Mouse (Mus musculus) gastrocnemius, postnatal 25 days (tissue): ENCODE data around the gene Dhx9. TPM values are rescaled to one million over a fixed set of nuclear protein-coding genes. Genes with fewer than 3 reads are reported as not detected.
A peak's percentile ranks its signal among the peaks of the same experiment; 100 is the strongest.
"Not testable (repeated sequence)": the region's sequence is repeated elsewhere in the genome, so short reads cannot be mapped to it uniquely, and the experiment has no call there.

ENCODE experiments used
- DNase-seq: peaks from one replicate; pipeline ENCODE4 v3.0.0; 2022
- total RNA-seq, 2 experiments: library from RNA; stranded (reverse); gene quantifications; 1 replicate in 1 of 2; 2 replicates in 1 of 2; pipeline ENCODE4 v1.2.3; 2021

Dhx9 gene
- total RNA-seq, 2 experiments from 2014 or later, result 26.0 to 26.8 TPM

GRCm38 (mm10) chr1:153486120-153486519 lies 1.3 kb downstream of the Dhx9 start:
- not testable (repeated sequence) for DNase-seq

GRCm38 (mm10) chr1:153485201-153485796 lies 2.2 kb downstream of the Dhx9 start:
- DNase-seq, result no peak

- no peak for DNase-seq
Measured at GRCm38 (mm10) chr1:153481025-153481412, 6.4 kb downstream of the Dhx9 start.

GRCm38 (mm10) chr1:153480386-153481024 lies 7.0 kb downstream of the Dhx9 start:
- no peak for DNase-seq

GRCm38 (mm10) chr1:153479296-153479695 lies 8.2 kb downstream of the Dhx9 start:
- no peak for DNase-seq

GRCm38 (mm10) chr1:153461796-153462195 lies 25.7 kb downstream of the Dhx9 start:
- no peak for DNase-seq

- DNase-seq, result no peak
Measured at GRCm38 (mm10) chr1:153456137-153456536, 31.3 kb downstream of the Dhx9 start.

- no peak for DNase-seq
Measured at GRCm38 (mm10) chr1:153453146-153453642, 34.3 kb downstream of the Dhx9 start.

GRCm38 (mm10) chr1:153451237-153452154 lies 36.0 kb downstream of the Dhx9 start:
- no peak for DNase-seq

- DNase-seq, result no peak
Measured at GRCm38 (mm10) chr1:153446120-153446831, 41.2 kb downstream of the Dhx9 start.

- no peak for DNase-seq
Measured at GRCm38 (mm10) chr1:153443632-153444031, 43.8 kb downstream of the Dhx9 start.

GRCm38 (mm10) chr1:153443019-153443418 lies 44.4 kb downstream of the Dhx9 start:
- no peak for DNase-seq

- DNase-seq, result no peak
Measured at GRCm38 (mm10) chr1:153441656-153442055, 45.8 kb downstream of the Dhx9 start.

GRCm38 (mm10) chr1:153440752-153441151 lies 46.7 kb downstream of the Dhx9 start:
- no peak for DNase-seq

GRCm38 (mm10) chr1:153437536-153437935 lies 49.9 kb downstream of the Dhx9 start:
- no peak for DNase-seq

- no peak for DNase-seq
Measured at GRCm38 (mm10) chr1:153433851-153434589, 53.4 kb downstream of the Dhx9 start.

- DNase-seq, result no peak
Measured at GRCm38 (mm10) chr1:153432329-153432728, 55.1 kb downstream of the Dhx9 start.

GRCm38 (mm10) chr1:153431701-153432100 lies 55.8 kb downstream of the Dhx9 start:
- no peak for DNase-seq

- no peak for DNase-seq
Measured at GRCm38 (mm10) chr1:153431158-153431557, 56.3 kb downstream of the Dhx9 start.

- DNase-seq, result peak; percentile 51
Measured at GRCm38 (mm10) chr1:153424770-153425584, 62.5 kb downstream of the Dhx9 start, which contains the start of gene Shcbp1l. Shcbp1l (plus strand) TSS chr1:153425162.
